Mouse (Mus musculus) intestine, embryonic 14.5 days (tissue): ENCODE data around the gene Olfr764-ps1. TPM values are rescaled to one million over a fixed set of nuclear protein-coding genes. Genes with fewer than 3 reads are reported as not detected.
"Not testable (repeated sequence)": the region's sequence is repeated elsewhere in the genome, so short reads cannot be mapped to it uniquely, and the experiment has no call there.

Experiments
- ATAC-seq: fragments of 200-750 bp; cut with Nextera tagmentation; replicated peaks from 2 replicates; pipeline ENCODE4 v1.8.0; 2017; ENCODE audit warnings: low read depth, moderate number of reproducible peaks, moderate TSS enrichment, moderate library complexity; ENCODE audit not compliant: low FRiP score, low TSS enrichment
- DNase-seq: peaks from one replicate; pipeline ENCODE4 v3.0.0-alpha.2; 2018; ENCODE audit warnings: low spot score
- H3K27ac ChIP-seq: fragments of 300-500 bp; sonication (generic); 2 replicates; pipeline ENCODE4 v1.5.1; 2014; ENCODE audit warnings: low read depth, mild to moderate bottlenecking, control low read depth
- H3K27me3 ChIP-seq: fragments of 300-500 bp; sonication (generic); replicated peaks from 2 replicates; pipeline ENCODE4 v1.6.1; 2014; ENCODE audit warnings: low read length, control low read depth; ENCODE audit not compliant: control insufficient read depth, insufficient read depth
- H3K36me3 ChIP-seq: fragments of 300-500 bp; sonication (generic); 2 replicates; pipeline ENCODE4 v1.6.1; 2014; ENCODE audit warnings: low read length, control low read depth; ENCODE audit not compliant: control insufficient read depth, insufficient read depth
- H3K4me1 ChIP-seq: fragments of 300-500 bp; sonication (generic); replicated peaks from 2 replicates; pipeline ENCODE4 v1.6.1; 2014; ENCODE audit warnings: low read length, control low read depth, mixed read lengths; ENCODE audit not compliant: control insufficient read depth, insufficient read depth
- H3K4me2 ChIP-seq: fragments of 300-500 bp; sonication (generic); 2 replicates; pipeline ENCODE4 v1.6.1; 2014; ENCODE audit warnings: low read length
- H3K4me3 ChIP-seq: fragments of 300-500 bp; sonication (generic); 2 replicates; pipeline ENCODE4 v1.5.1; 2014; ENCODE audit warnings: low read depth, low read length, control low read depth, mixed read lengths
- H3K9ac ChIP-seq: fragments of 300-500 bp; sonication (generic); 2 replicates; pipeline ENCODE4 v1.6.1; 2014; ENCODE audit warnings: mild to moderate bottlenecking, low read length
- H3K9me3 ChIP-seq: fragments of 300-500 bp; sonication (generic); 2 replicates; pipeline ENCODE4 v1.6.1; 2016; ENCODE audit warnings: low read length, control low read depth; ENCODE audit not compliant: control insufficient read depth
- WGBS: fragments of 180-500 bp; shearing (Covaris S2); extraction: QIAGEN DNeasy Blood & Tissue Kit; methylation state at CpG from one replicate; pipeline ENCODE4 v1.1.7; 2014; 5-methylcytosine and 5-hydroxymethylcytosine counted together
- polyA plus RNA-seq: library from polyadenylated mRNA; unstranded; fragments of >200 nt; fragmentation: Nextera tagmentation; extraction: Ambion mirVana; gene quantifications from 2 replicates; pipeline ENCODE4 v1.2.1, GENCODE M21; 2014

The Olfr764-ps1 gene
- not detected in 2 replicates for polyA plus RNA-seq

DNA sequence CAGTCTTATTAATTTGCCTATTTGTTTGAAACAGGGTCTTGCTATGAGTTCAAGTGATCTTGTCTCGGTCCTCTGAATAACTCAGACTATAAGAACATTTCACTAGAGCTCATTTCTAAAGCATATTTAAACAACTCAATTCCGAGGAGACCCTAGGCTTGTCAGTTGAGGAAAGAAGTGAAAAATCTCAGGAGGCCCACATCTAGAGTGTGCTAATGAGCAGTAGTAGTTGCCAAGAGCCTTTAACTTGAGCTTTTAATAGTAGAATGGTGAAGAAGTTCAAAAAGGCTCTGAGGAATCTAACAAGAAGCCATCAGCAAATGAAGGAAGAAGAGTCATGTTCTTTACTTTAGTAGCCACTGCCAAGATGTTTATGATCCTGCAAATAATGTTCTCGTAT, at the start of gene Olfr764-ps1:
TSS of gene Olfr764-ps1 (minus strand) at position 101 of the 400 bp plus-strand sequence.
- Histone ChIP-seq H3K4me2 (no peak within 1 kb of the TSS), H3K27me3 (no peaks in the 10 kb centered on the region), H3K9ac (no peak within 1 kb of the TSS), H3K4me1 (no peaks in the 10 kb centered on the region), H3K4me3 (no peak within 1 kb of the TSS), H3K27ac (no peak within 1 kb of the TSS), H3K36me3 (no peaks in the 10 kb centered on the region), H3K9me3 (no peaks in the 10 kb centered on the region)
- WGBS, result 78% methylated on average over 3 of the region's 3 CpGs
- DNase-seq (no peak), ATAC-seq (no peak)

DNA sequence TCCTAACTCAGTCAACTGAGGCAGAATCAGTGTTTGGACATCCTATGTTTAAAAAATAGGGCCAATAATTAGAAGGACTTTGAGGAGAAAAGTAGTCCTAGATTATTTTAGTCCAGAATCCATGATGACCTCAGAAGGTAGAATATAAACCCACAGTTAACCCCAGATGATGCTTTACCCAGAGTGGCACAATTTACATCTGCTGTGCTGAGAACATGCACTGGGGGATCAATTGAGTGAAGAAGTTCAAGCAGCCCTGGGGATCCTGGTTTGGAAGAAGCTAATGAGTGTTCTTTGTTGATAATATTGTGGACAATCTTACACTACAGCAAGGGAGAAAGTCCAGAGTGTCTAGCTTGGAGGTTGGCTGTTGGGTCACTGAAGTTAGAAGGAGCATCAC, 43.1 kb upstream of the Olfr764-ps1 start, which contains the start of gene Olfr767:
TSS of gene Olfr767 (minus strand) at position 101 of the 400 bp plus-strand sequence.
- H3K9ac ChIP-seq, DNase-seq, H3K36me3 ChIP-seq, H3K4me2 ChIP-seq, H3K27ac ChIP-seq, H3K4me1 ChIP-seq, ATAC-seq, H3K9me3 ChIP-seq, H3K4me3 ChIP-seq, H3K27me3 ChIP-seq: not testable (repeated sequence)

DNA sequence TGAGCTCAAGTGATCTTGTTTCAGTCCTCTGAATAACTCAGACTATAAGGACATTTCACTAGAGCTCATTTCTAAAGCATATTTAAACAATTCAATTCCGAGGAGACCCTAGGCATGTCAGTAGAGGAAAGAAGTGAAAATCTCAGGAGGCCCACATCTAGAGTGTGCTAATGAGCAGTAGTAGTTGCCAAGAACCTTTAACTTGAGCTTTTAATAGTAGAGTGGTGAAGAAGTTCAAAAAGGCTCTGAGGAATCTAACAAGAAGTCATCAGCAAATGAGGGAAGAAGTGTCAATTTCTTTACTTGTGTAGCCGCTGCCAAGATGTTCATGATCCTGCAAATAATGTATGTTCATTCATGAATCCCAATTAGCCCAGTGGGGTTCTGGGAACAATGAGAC, 29.2 kb upstream of the Olfr764-ps1 start, which contains the start of gene Olfr766-ps1:
TSS of gene Olfr766-ps1 (minus strand) at position 101 of the 400 bp plus-strand sequence.
- 86% methylated on average over 2 of the region's 2 CpGs for WGBS

DNA sequence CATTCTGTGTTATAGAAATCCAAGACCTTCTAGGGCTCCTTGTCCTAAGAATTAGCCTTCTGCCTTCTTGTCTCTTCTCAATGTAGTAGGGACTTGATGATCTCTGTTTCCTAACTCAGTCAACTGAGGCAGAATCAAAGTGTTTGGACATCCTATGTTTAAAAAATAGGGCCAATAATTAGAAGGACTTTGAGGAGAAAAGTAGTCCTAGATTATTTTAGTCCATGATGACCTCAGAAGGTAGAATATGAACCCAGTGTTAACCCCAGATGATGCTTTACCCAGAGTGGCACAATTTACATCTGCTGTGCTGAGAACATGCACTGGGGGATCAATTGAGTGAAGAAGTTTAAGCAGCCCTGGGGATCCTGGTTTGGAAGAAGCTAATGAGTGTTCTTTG, 10.2 kb upstream of the Olfr764-ps1 start, which contains the start of gene Olfr765:
TSS of gene Olfr765 (minus strand) at position 101 of the 400 bp plus-strand sequence.
- H3K4me1 ChIP-seq, H3K4me3 ChIP-seq, H3K27ac ChIP-seq, H3K36me3 ChIP-seq, ATAC-seq, H3K27me3 ChIP-seq, DNase-seq, H3K9me3 ChIP-seq, H3K9ac ChIP-seq, H3K4me2 ChIP-seq: not testable (repeated sequence)

More for the DNA sequence above, 29.2 kb upstream of the Olfr764-ps1 start, which contains the start of gene Olfr766-ps1:
- no peak within 1 kb of the TSS for H3K4me2 ChIP-seq
- no peak for ATAC-seq
- DNase-seq, result no peak
- no peaks in the 10 kb centered on the region for H3K27me3 ChIP-seq
- H3K9ac ChIP-seq, result no peak within 1 kb of the TSS
- no peak within 1 kb of the TSS for H3K4me3 ChIP-seq
- H3K27ac ChIP-seq, result no peak within 1 kb of the TSS
- no peaks in the 10 kb centered on the region for H3K36me3 ChIP-seq
- no peaks in the 10 kb centered on the region for H3K9me3 ChIP-seq
- H3K4me1 ChIP-seq, result no peaks in the 10 kb centered on the region

DNA sequence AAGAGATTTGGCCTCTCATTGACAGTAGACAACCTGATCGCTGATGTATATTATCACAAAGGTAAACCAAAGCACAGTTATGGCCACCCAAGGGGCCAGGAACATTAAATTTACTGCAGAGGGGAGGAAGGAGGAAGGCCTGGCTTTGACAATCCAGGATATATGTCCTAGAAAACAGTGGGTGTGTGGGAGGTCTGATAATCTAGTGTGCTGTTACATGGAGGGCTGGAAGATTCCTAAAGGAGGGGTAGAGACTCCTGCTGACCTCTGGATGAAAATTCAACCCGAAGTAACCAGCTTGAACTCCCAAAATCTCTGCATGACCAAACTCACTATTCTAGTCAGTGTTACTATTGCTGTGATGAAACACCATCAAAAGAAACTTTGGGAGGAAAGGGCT, 11.4 kb downstream of the Olfr764-ps1 start:
- no peak overlapping the region for H3K9ac ChIP-seq
- H3K4me2 ChIP-seq, result no peak overlapping the region
- no peaks in the 10 kb centered on the region for H3K27me3 ChIP-seq
- no peaks in the 10 kb centered on the region for H3K9me3 ChIP-seq
- no peak for ATAC-seq
- WGBS, result 68% methylated on average over 2 of the region's 2 CpGs
- H3K27ac ChIP-seq, result no peak overlapping the region
- H3K36me3 ChIP-seq, result no peaks in the 10 kb centered on the region
- no peak overlapping the region for H3K4me3 ChIP-seq
- no peaks in the 10 kb centered on the region for H3K4me1 ChIP-seq
- no peak for DNase-seq

DNA sequence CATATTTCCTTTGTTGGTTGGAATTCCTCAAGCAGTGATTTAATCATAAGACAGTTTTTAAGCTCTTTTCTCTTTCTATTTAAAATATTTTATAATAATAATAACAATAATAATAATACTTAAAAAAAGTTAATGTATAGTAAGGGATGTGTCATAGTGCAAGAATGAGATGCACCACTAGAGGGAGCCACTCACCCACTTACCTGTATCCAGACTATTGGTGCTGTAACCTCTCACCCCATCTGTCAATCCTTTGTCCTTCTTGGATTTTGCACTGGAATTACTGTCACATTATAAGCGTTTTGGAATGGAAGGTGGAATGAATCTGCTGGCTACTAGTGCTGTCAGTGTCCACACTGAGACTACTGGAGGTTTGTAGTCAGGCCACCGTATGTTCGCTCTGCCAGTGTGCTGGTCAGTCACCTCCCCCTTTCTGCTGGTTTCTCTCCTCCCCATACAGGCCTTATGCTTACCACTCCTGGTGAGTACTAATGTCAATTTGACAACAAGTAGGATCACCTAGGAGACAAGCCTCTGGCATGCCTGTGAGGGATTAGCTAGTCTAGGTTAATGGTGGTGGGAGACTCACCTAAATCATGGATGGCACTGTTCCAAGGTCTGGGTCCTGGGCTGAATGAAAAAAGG, 13.6 kb downstream of the Olfr764-ps1 start:
- no peaks in the 10 kb centered on the region for H3K4me1 ChIP-seq
- no peaks in the 10 kb centered on the region for H3K27me3 ChIP-seq
- no peak overlapping the region for H3K4me3 ChIP-seq
- H3K36me3 ChIP-seq, result no peaks in the 10 kb centered on the region
- no peaks in the 10 kb centered on the region for H3K9me3 ChIP-seq
- no peak overlapping the region for H3K4me2 ChIP-seq
- DNase-seq (peak; percentile 66), ATAC-seq (peak; percentile 79; the same call in 1 of the 2 replicates)
- H3K9ac ChIP-seq, result no peak overlapping the region
- H3K27ac ChIP-seq, result no peak overlapping the region
- 64% methylated on average over 3 of the region's 3 CpGs for WGBS

DNA sequence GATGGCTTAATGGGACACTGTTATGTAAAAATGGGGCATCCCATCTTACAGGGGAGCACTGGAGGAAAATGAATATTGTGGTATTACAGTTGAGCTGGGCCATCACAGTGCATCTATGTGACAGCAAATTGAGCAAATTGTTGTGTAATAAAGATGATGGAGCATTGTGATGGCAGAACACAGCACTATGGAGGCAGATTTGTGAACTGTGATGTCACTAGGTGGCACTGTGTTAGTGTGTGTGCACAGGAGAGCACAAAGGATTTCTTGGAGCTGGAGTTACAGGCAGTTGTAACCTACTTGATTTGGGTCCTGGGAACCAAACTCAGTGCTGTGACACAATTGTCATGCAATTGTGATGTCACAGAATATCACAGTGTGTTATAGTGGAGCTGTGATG, 16.4 kb downstream of the Olfr764-ps1 start:
- Histone ChIP-seq H3K27ac (no peak overlapping the region), H3K9me3 (no peaks in the 10 kb centered on the region), H3K9ac (no peak overlapping the region), H3K36me3 (no peaks in the 10 kb centered on the region), H3K4me2 (no peak overlapping the region), H3K4me1 (no peaks in the 10 kb centered on the region), H3K4me3 (no peak overlapping the region), H3K27me3 (no peaks in the 10 kb centered on the region)
- ATAC-seq (no peak), DNase-seq (no peak)

DNA sequence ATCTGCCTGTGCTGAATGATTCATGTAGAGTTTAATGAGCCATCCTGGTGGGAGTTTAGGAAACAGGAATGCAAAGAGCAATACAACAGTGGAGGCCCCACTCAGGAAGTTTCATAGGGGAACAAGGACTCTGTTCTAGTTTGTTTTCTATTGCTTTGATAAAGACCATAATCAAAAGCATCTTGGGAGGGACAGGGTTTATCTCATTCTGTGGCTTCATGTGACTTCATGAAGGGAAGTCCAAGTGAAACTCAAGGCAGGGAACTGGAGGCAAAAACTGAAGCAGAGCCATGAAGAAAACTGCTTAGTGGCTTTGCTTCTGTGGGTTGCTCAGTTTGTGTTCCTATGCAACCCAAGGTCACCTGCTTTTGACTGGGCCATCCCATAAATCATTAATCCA, 25.2 kb downstream of the Olfr764-ps1 start:
- DNase-seq, result no peak

DNA sequence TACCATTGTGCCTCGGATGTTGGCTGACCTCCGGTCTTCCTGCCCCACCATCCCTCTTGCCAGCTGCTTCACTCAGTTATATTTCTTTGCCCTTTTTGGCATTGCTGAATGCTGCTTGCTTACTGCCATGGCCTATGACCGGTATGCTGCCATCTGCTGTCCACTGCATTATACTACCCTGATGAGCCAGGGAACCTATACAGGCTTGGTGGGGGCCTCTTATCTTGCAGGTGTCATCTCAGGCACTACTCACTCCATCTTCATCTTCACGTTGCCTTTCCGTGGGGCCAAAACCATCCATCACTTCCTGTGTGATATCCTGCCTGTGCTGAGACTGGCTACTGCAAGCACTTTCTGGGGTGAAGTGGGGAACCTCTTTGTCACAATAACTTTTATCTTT, 28.2 kb downstream of the Olfr764-ps1 start:
- H3K4me2 ChIP-seq, DNase-seq, H3K36me3 ChIP-seq, H3K9ac ChIP-seq, H3K9me3 ChIP-seq, ATAC-seq, H3K4me3 ChIP-seq, H3K4me1 ChIP-seq, H3K27ac ChIP-seq, H3K27me3 ChIP-seq: not testable (repeated sequence)
- 69% methylated on average over 2 of the region's 5 CpGs for WGBS

More for the DNA sequence above, 25.2 kb downstream of the Olfr764-ps1 start:
- Histone ChIP-seq H3K4me1 (no peaks in the 10 kb centered on the region), H3K9ac (no peak overlapping the region), H3K9me3 (no peaks in the 10 kb centered on the region), H3K36me3 (no peaks in the 10 kb centered on the region), H3K4me2 (no peak overlapping the region), H3K4me3 (no peak overlapping the region), H3K27me3 (no peaks in the 10 kb centered on the region), H3K27ac (no peak overlapping the region)
- ATAC-seq, result no peak
